Mouse (Mus musculus): ENCODE results near the gene Htr3b. TPM values are rescaled to one million over a fixed set of nuclear protein-coding genes. Genes with fewer than 3 reads are reported as not detected.
"Not testable (repeated sequence)": the region's sequence is repeated elsewhere in the genome, so short reads cannot be mapped to it uniquely, and the experiment has no call there.

Htr3b gene
- polyA plus RNA-seq, 1 experiment = not detected

- TF ChIP-seq CTCF (IDR thresholded peaks at IDR 0.05; ENCODE audit: insufficient read depth, low read length) (no peak), POLR2A (IDR thresholded peaks at IDR 0.05; ENCODE audit: borderline replicate concordance, extremely low read depth, low read depth, low read length) (no peak)
- 10% methylated on average over 8 of the region's 8 CpGs for WGBS
- DNase-seq = no peak
- H3K4me1 ChIP-seq (ENCODE audit: control insufficient read depth, insufficient read depth, low read length) = 0 out of 2 replicates have a peak, but pooled peaks cover 4% of the 10 kb centered on the region
- H3K4me3 ChIP-seq (replicated peaks; ENCODE audit: extremely low read depth, low read depth, low read length) = peak overlapping the region; percentile 83
Observed at GRCm38 (mm10) chr9:48984320-48984844, 19.6 kb upstream of the Htr3b start.

DNA sequence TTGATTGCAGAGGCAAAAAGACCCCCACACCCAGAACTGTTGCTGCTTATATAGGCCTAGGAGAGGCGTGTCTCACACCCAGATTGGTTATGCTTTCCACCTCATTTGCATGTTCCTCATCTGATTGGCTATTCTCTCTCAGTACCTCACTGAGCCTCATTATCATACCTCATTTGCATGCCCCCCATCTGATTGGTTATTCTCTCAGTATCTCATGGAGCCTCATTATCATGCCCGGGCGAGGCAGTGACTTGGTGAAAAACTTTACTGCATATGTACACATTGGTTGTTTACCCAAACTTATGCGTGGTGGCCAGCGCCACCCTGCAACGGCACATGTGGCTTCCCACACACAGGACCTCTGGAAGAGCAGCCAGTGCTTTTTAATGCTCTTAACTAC lies 19.0 kb upstream of the Htr3b start:
- 92% methylated on average over 6 of the region's 6 CpGs for whole genome bisulfite sequencing
- DNase-seq; H3K4me1 ChIP-seq (ENCODE audit: control insufficient read depth, insufficient read depth, low read length); H3K4me3 ChIP-seq (replicated peaks; ENCODE audit: extremely low read depth, low read depth, low read length): not testable (repeated sequence)

GRCm38 (mm10) chr9:48981827-48982226 lies 17.0 kb upstream of the Htr3b start:
- DNase-seq = no peak
- Histone ChIP-seq H3K4me1 (ENCODE audit: control insufficient read depth, insufficient read depth, low read length) (0 out of 2 replicates have a peak, but pooled peaks cover 4% of the 10 kb centered on the region), H3K4me3 (replicated peaks; ENCODE audit: extremely low read depth, low read depth, low read length) (no peak overlapping the region)
- TF ChIP-seq CTCF (IDR thresholded peaks at IDR 0.05; ENCODE audit: insufficient read depth, low read length) (no peak), POLR2A (IDR thresholded peaks at IDR 0.05; ENCODE audit: borderline replicate concordance, extremely low read depth, low read depth, low read length) (no peak)

DNA sequence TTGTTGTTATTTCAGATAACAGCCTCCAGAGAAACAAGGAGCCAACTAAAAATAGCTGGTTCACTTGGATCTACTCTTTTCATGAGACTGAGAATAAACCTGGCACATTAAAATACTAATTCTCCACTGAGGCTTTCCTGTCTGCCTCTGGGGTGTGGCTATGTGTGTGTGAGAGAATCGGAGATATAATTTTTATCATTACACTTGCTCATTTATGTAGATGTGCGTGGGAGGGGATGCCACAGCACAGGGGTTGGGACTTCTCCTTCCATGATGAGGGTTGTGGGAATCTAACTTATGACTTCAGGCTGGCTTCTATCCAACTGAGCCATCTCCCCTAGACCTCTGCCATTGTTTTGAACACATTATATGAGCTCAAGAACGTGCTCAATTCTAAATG lies 16.0 kb upstream of the Htr3b start:
- DNase-seq = no peak
- Histone ChIP-seq H3K4me3 (replicated peaks; ENCODE audit: extremely low read depth, low read depth, low read length) (no peak overlapping the region), H3K4me1 (ENCODE audit: control insufficient read depth, insufficient read depth, low read length) (0 out of 2 replicates have a peak, but pooled peaks cover 4% of the 10 kb centered on the region)
- WGBS = 57% methylated on average over 3 of the region's 3 CpGs
- TF ChIP-seq POLR2A (IDR thresholded peaks at IDR 0.05; ENCODE audit: borderline replicate concordance, extremely low read depth, low read depth, low read length) (no peak), CTCF (IDR thresholded peaks at IDR 0.05; ENCODE audit: insufficient read depth, low read length) (no peak)

GRCm38 (mm10) chr9:48980371-48980770 lies 15.6 kb upstream of the Htr3b start:
- DNase-seq = no peak
- Histone ChIP-seq H3K4me3 (replicated peaks; ENCODE audit: extremely low read depth, low read depth, low read length) (no peak overlapping the region), H3K4me1 (ENCODE audit: control insufficient read depth, insufficient read depth, low read length) (0 out of 2 replicates have a peak, but pooled peaks cover 4% of the 10 kb centered on the region)
- 64% methylated on average over 5 of the region's 5 CpGs for WGBS
- TF ChIP-seq POLR2A (IDR thresholded peaks at IDR 0.05; ENCODE audit: borderline replicate concordance, extremely low read depth, low read depth, low read length) = no peak
- no peak for TF ChIP-seq CTCF (IDR thresholded peaks at IDR 0.05; ENCODE audit: insufficient read depth, low read length)

- WGBS = 63% methylated on average over 6 of the region's 6 CpGs
- Histone ChIP-seq H3K4me1 (ENCODE audit: control insufficient read depth, insufficient read depth, low read length) (no peaks in the 10 kb centered on the region), H3K4me3 (replicated peaks; ENCODE audit: extremely low read depth, low read depth, low read length) (no peak overlapping the region)
- no peak for TF ChIP-seq POLR2A (IDR thresholded peaks at IDR 0.05; ENCODE audit: borderline replicate concordance, extremely low read depth, low read depth, low read length)
- TF ChIP-seq CTCF (IDR thresholded peaks at IDR 0.05; ENCODE audit: insufficient read depth, low read length) = no peak
- DNase-seq = no peak
Observed at GRCm38 (mm10) chr9:48976661-48977355, 12.0 kb upstream of the Htr3b start.

DNA sequence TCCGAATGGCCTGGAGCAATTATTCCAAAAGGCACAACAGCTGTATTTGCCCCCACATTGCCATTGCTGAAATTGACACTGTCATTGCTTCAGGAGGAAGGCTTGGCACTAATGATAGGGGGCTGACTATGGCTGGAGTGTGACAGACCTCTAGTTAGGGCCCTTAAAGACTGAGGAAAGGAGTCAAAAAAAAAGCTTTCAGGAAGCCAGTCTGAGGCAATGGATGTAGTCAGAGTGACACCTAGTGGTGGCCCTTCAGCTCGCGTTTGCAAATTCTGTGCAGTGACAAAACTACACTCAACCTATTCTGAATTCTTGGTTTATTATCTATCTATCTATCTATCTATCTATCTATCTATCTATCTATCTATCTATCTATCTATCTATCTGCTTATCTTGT lies 7.7 kb upstream of the Htr3b start:
- Histone ChIP-seq H3K4me1 (ENCODE audit: control insufficient read depth, insufficient read depth, low read length) (no peaks in the 10 kb centered on the region), H3K4me3 (replicated peaks; ENCODE audit: extremely low read depth, low read depth, low read length) (no peak overlapping the region)
- TF ChIP-seq POLR2A (IDR thresholded peaks at IDR 0.05; ENCODE audit: borderline replicate concordance, extremely low read depth, low read depth, low read length) (no peak), CTCF (IDR thresholded peaks at IDR 0.05; ENCODE audit: insufficient read depth, low read length) (peak; percentile 61)
- WGBS = 35% methylated on average over 3 of the region's 3 CpGs
- peak; percentile 16 for DNase-seq

- no peak overlapping the region for H3K4me3 ChIP-seq (replicated peaks; ENCODE audit: extremely low read depth, low read depth, low read length)
- WGBS = 32% methylated on average over 7 of the region's 7 CpGs
- no peak for DNase-seq
- no peaks in the 10 kb centered on the region for H3K4me1 ChIP-seq (ENCODE audit: control insufficient read depth, insufficient read depth, low read length)
- TF ChIP-seq CTCF (IDR thresholded peaks at IDR 0.05; ENCODE audit: insufficient read depth, low read length) (no peak), POLR2A (IDR thresholded peaks at IDR 0.05; ENCODE audit: borderline replicate concordance, extremely low read depth, low read depth, low read length) (no peak)
Observed at GRCm38 (mm10) chr9:48962131-48962530, 2.7 kb downstream of the Htr3b start.

GRCm38 (mm10) chr9:48961314-48961713 lies 3.5 kb downstream of the Htr3b start:
- WGBS = 36% methylated on average over 12 of the region's 12 CpGs
- DNase-seq = no peak
- TF ChIP-seq CTCF (IDR thresholded peaks at IDR 0.05; ENCODE audit: insufficient read depth, low read length) (no peak), POLR2A (IDR thresholded peaks at IDR 0.05; ENCODE audit: borderline replicate concordance, extremely low read depth, low read depth, low read length) (no peak)
- no peak overlapping the region for H3K4me3 ChIP-seq (replicated peaks; ENCODE audit: extremely low read depth, low read depth, low read length)
- no peaks in the 10 kb centered on the region for H3K4me1 ChIP-seq (ENCODE audit: control insufficient read depth, insufficient read depth, low read length)

DNA sequence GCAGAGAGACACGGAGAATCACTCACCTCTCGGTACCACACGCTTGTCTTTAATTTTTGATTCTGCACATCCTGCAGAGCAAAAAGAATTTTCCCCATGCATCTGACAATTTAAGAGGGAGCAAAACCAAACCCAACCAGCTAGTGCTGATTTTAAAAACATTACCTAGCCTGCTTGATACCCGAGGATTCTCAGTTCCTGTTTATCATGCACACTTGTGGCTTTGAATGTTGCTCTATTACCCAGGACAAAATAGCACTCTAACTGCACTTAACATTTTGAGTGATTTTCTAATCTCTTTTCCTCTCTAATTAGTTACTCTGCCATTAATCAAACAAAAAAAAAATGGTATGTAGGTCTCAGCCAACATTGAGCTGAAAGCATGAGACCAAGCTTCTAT lies 17.2 kb downstream of the Htr3b start:
- DNase-seq = no peak
- H3K4me3 ChIP-seq (replicated peaks; ENCODE audit: extremely low read depth, low read depth, low read length) = no peak overlapping the region
- TF ChIP-seq CTCF (IDR thresholded peaks at IDR 0.05; ENCODE audit: insufficient read depth, low read length) (no peak), POLR2A (IDR thresholded peaks at IDR 0.05; ENCODE audit: borderline replicate concordance, extremely low read depth, low read depth, low read length) (no peak)
- H3K4me1 ChIP-seq (ENCODE audit: control insufficient read depth, insufficient read depth, low read length) = no peaks in the 10 kb centered on the region
- 74% methylated on average over 4 of the region's 4 CpGs for WGBS

All from lung, adult 2 months (tissue).